Mouse (Mus musculus) CD8-positive naive resting alpha-beta T cell, adult 2 months (primary cell): Measurements from ENCODE around the gene Chd3.

Experiments used
- DNase-seq, 2 experiments: peaks; one replicate each; pipeline ENCODE4 v3.0.0; 2022; ENCODE audit warnings: low read depth in 2 of 2, low spot score in 2 of 2

Gene Chd3

GRCm38 (mm10) chr11:69390400-69391034 is 21.3 kb upstream of the Chd3 start:
- DNase-seq, result peak in 1 of 2 experiments; percentile 77

GRCm38 (mm10) chr11:69389531-69390399 is 20.6 kb upstream of the Chd3 start:
- DNase-seq, result no peak

- DNase-seq, result no peak
These were observed 19.5 kb upstream of the Chd3 start for GRCm38 (mm10) chr11:69388680-69389079.

GRCm38 (mm10) chr11:69386758-69387157 is 17.6 kb upstream of the Chd3 start:
- DNase-seq, result no peak

GRCm38 (mm10) chr11:69384979-69385378 is 15.8 kb upstream of the Chd3 start:
- DNase-seq, result no peak

- no peak for DNase-seq
These were observed 13.4 kb upstream of the Chd3 start for GRCm38 (mm10) chr11:69382478-69383105.

GRCm38 (mm10) chr11:69381356-69381755 is 12.2 kb upstream of the Chd3 start:
- no peak for DNase-seq

- DNase-seq, result no peak
These were observed 10.4 kb upstream of the Chd3 start for GRCm38 (mm10) chr11:69379600-69379999.

- no peak for DNase-seq
These were observed 8.6 kb upstream of the Chd3 start for GRCm38 (mm10) chr11:69377766-69378165.

- DNase-seq, result no peak
These were observed 6.4 kb upstream of the Chd3 start for GRCm38 (mm10) chr11:69375646-69376045.

- no peak for DNase-seq
These were observed 4.2 kb upstream of the Chd3 start for GRCm38 (mm10) chr11:69373223-69373965.

- DNase-seq, result peak in 1 of 2 experiments; percentile 57
These were observed 3.6 kb upstream of the Chd3 start for GRCm38 (mm10) chr11:69372780-69373170.

- DNase-seq, result no peak
These were observed 3.0 kb upstream of the Chd3 start for GRCm38 (mm10) chr11:69372056-69372779.

- DNase-seq, result no peak
These were observed 2.4 kb upstream of the Chd3 start for GRCm38 (mm10) chr11:69371601-69372000.

GRCm38 (mm10) chr11:69370817-69371215 is 1.6 kb upstream of the Chd3 start:
- no peak for DNase-seq

GRCm38 (mm10) chr11:69369990-69370816 is 997 bp upstream of the Chd3 start:
- no peak for DNase-seq

GRCm38 (mm10) chr11:69368356-69369214 is 621 bp downstream of the Chd3 start:
- peak; percentile 20 to 22 for DNase-seq

GRCm38 (mm10) chr11:69367616-69368355 is 1.4 kb downstream of the Chd3 start:
- no peak for DNase-seq
